Mouse (Mus musculus) macrophage (primary cell): ENCODE results near the gene Caskin1. TPM values are rescaled to one million over a fixed set of nuclear protein-coding genes. Genes with fewer than 3 reads are reported as not detected.
A peak's percentile ranks its signal among the peaks of the same experiment; 100 is the strongest.

Experiments
- H3K27ac ChIP-seq: fragments of 350-480 bp; formaldehyde crosslinking; 2 replicates; pipeline ENCODE4 v1.9.0; 2021
- H3K36me3 ChIP-seq: fragments of 350-480 bp; formaldehyde crosslinking; 2 replicates; pipeline ENCODE4 v1.9.0; 2021; ENCODE audit errors: inconsistent target
- H3K4me3 ChIP-seq: fragments of 350-480 bp; formaldehyde crosslinking; 2 replicates; pipeline ENCODE4 v1.9.0; 2021; ENCODE audit errors: inconsistent target
- H3K79me2 ChIP-seq: fragments of 350-480 bp; formaldehyde crosslinking; 2 replicates; pipeline ENCODE4 v1.9.0; 2021; ENCODE audit errors: inconsistent target
- WGBS: methylation state at CpG from one replicate; pipeline ENCODE4 v1.1.7; 2026; ENCODE audit warnings: inconsistent platforms; ENCODE audit not compliant: missing documents; 5-methylcytosine and 5-hydroxymethylcytosine counted together
- polyA plus RNA-seq: library from polyadenylated mRNA; stranded (reverse); fragments of 250-400 nt; gene quantifications from 3 replicates; pipeline ENCODE4 v1.2.4, GENCODE M21; 2018; ENCODE audit warnings: inconsistent platforms

Gene Caskin1
- polyA plus RNA-seq, 1 experiment from 2014 or later = not detected

GRCm38 (mm10) chr17:24462932-24463331, 25.5 kb upstream of the Caskin1 start:
- no peaks in the 10 kb centered on the region for H3K79me2 ChIP-seq
- H3K36me3 ChIP-seq = no peaks in the 10 kb centered on the region
- no peak overlapping the region for H3K27ac ChIP-seq
- 92% methylated on average over 1 of the region's 1 CpGs for WGBS
- H3K4me3 ChIP-seq = no peak overlapping the region

- 34% methylated on average over 6 of the region's 6 CpGs for WGBS
- Histone ChIP-seq H3K79me2 (no peaks in the 10 kb centered on the region), H3K36me3 (no peaks in the 10 kb centered on the region), H3K27ac (no peak overlapping the region), H3K4me3 (no peak overlapping the region)
Observed at GRCm38 (mm10) chr17:24463374-24464133, 24.8 kb upstream of the Caskin1 start.

GRCm38 (mm10) chr17:24468636-24469246, 19.7 kb upstream of the Caskin1 start:
- Histone ChIP-seq H3K4me3 (no peak overlapping the region), H3K79me2 (peaks cover 14% of the 10 kb centered on the region), H3K36me3 (no peaks in the 10 kb centered on the region), H3K27ac (no peak overlapping the region)
- WGBS = 100% methylated on average over 5 of the region's 5 CpGs

GRCm38 (mm10) chr17:24469336-24469909, 19.0 kb upstream of the Caskin1 start:
- WGBS = 17% methylated on average over 7 of the region's 7 CpGs
- Histone ChIP-seq H3K27ac (peak overlapping the region; percentile 81), H3K79me2 (peaks cover 14% of the 10 kb centered on the region), H3K4me3 (peak overlapping the region; percentile 66), H3K36me3 (peaks cover 1% of the 10 kb centered on the region; the same call in 1 of the 2 replicates)

- H3K27ac ChIP-seq = peak within 1 kb of the TSS; percentile 81
- under 1% methylated on average over 63 of the region's 75 CpGs for WGBS
- H3K79me2 ChIP-seq = peaks cover 14% of the 10 kb centered on the region
- peak within 1 kb of the TSS; percentile 66 for H3K4me3 ChIP-seq
- H3K36me3 ChIP-seq = peaks cover 8% of the 10 kb centered on the region; the same call in 1 of the 2 replicates
Observed at GRCm38 (mm10) chr17:24469910-24470602, 18.3 kb upstream of the Caskin1 start, which contains the start of the genes E4f1 and Pgp. Gene E4f1, minus strand, starts transcription at chr17:24470313. Gene Pgp, plus strand, starts transcription at chr17:24470392.

GRCm38 (mm10) chr17:24470701-24471527, 17.5 kb upstream of the Caskin1 start:
- Histone ChIP-seq H3K27ac (no peak overlapping the region), H3K79me2 (peaks cover 14% of the 10 kb centered on the region), H3K4me3 (peak overlapping the region; percentile 43), H3K36me3 (peaks cover 16% of the 10 kb centered on the region; the same call in 1 of the 2 replicates)
- WGBS = 3% methylated on average over 62 of the region's 68 CpGs

- Histone ChIP-seq H3K79me2 (peaks cover 14% of the 10 kb centered on the region), H3K4me3 (no peak overlapping the region), H3K27ac (no peak overlapping the region), H3K36me3 (peaks cover 30% of the 10 kb centered on the region)
- 93% methylated on average over 4 of the region's 4 CpGs for WGBS
Observed at GRCm38 (mm10) chr17:24472512-24472911, 15.9 kb upstream of the Caskin1 start.

- Histone ChIP-seq H3K79me2 (peaks cover 23% of the 10 kb centered on the region), H3K4me3 (no peak within 1 kb of the TSS), H3K36me3 (peaks cover 30% of the 10 kb centered on the region), H3K27ac (no peak within 1 kb of the TSS)
- WGBS = 97% methylated on average over 5 of the region's 6 CpGs
Observed at GRCm38 (mm10) chr17:24473612-24474275, 14.7 kb upstream of the Caskin1 start, which contains the start of gene Bricd5. Gene Bricd5, plus strand, starts transcription at chr17:24473884.

GRCm38 (mm10) chr17:24474557-24474956, 13.8 kb upstream of the Caskin1 start:
- 91% methylated on average over 5 of the region's 5 CpGs for WGBS
- Histone ChIP-seq H3K27ac (no peak overlapping the region), H3K79me2 (peaks cover 23% of the 10 kb centered on the region), H3K36me3 (peaks cover 30% of the 10 kb centered on the region), H3K4me3 (no peak overlapping the region)

- H3K4me3 ChIP-seq = no peak overlapping the region
- 89% methylated on average over 6 of the region's 6 CpGs for WGBS
- peaks cover 30% of the 10 kb centered on the region for H3K36me3 ChIP-seq
- H3K27ac ChIP-seq = no peak overlapping the region
- H3K79me2 ChIP-seq = peaks cover 23% of the 10 kb centered on the region
Observed at GRCm38 (mm10) chr17:24475586-24475985, 12.8 kb upstream of the Caskin1 start.

- Histone ChIP-seq H3K27ac (no peak overlapping the region), H3K36me3 (peaks cover 30% of the 10 kb centered on the region), H3K79me2 (peaks cover 19% of the 10 kb centered on the region), H3K4me3 (no peak overlapping the region)
- 96% methylated on average over 10 of the region's 10 CpGs for WGBS
Observed at GRCm38 (mm10) chr17:24476022-24476776, 12.2 kb upstream of the Caskin1 start.

GRCm38 (mm10) chr17:24477053-24477984, 11.1 kb upstream of the Caskin1 start:
- Histone ChIP-seq H3K36me3 (peaks cover 30% of the 10 kb centered on the region), H3K27ac (no peak overlapping the region)

More at GRCm38 (mm10) chr17:24477053-24477984, 11.1 kb upstream of the Caskin1 start:
- Histone ChIP-seq H3K79me2 (peaks cover 9% of the 10 kb centered on the region; the same call in 1 of the 2 replicates), H3K4me3 (no peak overlapping the region)
- 80% methylated on average over 20 of the region's 20 CpGs for WGBS
